8 mouse cellular contexts compared by ENCODE assay signal in the genomic region with DNA sequence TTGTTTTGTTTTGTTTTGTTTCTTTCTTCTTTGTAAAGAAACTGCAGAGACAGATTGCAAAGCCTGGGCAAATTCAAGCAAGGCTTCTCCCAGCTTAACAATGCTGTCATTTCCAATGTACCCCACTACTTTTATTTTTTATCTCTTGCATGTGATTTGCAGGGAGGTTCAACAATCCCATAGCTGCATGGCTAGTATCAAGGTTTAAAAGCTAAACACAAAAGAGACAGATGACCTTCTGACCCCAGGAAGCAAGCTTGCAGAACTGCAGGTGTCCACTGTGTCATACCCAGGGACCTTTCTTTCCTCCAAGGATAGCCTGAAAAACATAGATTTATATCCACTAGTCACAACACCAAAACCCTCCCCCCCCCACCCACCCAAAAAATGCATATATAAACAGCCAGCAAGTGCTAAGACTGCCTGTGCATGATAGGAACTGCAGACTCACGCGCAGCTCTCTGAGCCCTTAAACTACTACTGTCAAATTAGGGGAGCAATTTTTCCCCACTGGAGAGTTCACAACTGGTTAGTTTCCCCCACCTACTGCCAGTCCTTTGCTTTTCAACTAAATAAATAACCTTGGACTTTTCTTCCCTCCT.
DNase-seq lines count a peak whose midpoint lies in the region; ATAC-seq and TF ChIP-seq lines count a peak whose summit lies in the region.

No protein-coding gene starts in this region.

- no peak for DNase-seq in left cerebral cortex, adult 2 months (ENCODE audit: extremely low spot score in 1 of 2, low spot score in 2 of 2)
- no peak for DNase-seq in left cerebral cortex, adult 9 months (ENCODE audit: low spot score in 2 of 2)
- DNase-seq in limb, embryonic 11.5 days (ENCODE audit: low spot score) = peak; percentile 22
- no peak for DNase-seq in urinary bladder, adult 18-20 months (ENCODE audit: low spot score in 2 of 2)
- DNase-seq in kidney, postnatal 4 days = no peak

- H3K9me3 ChIP-seq in forebrain, embryonic 13.5 days (replicated peaks) = no peaks in the 10 kb centered on the region
- H3K9me3 ChIP-seq in limb, embryonic 11.5 days (ENCODE audit: control insufficient read depth, low read length) = no peaks in the 10 kb centered on the region
- H3K9me3 ChIP-seq in neural tube, embryonic 15.5 days (replicated peaks) = no peaks in the 10 kb centered on the region

- H3K27me3 ChIP-seq in forebrain, embryonic 13.5 days = no peaks in the 10 kb centered on the region
- H3K27me3 ChIP-seq in limb, embryonic 11.5 days (ENCODE audit: control insufficient read depth, insufficient read depth, low read length) = no peaks in the 10 kb centered on the region
- no peaks in the 10 kb centered on the region for H3K27me3 ChIP-seq in neural tube, embryonic 15.5 days (replicated peaks)

- peak overlapping the region; percentile 95 for H3K4me2 ChIP-seq in forebrain, embryonic 13.5 days
- no peak overlapping the region; the same call in 1 of the 2 replicates for H3K4me2 ChIP-seq in limb, embryonic 11.5 days (ENCODE audit: low read depth, severe bottlenecking)
- H3K4me2 ChIP-seq in neural tube, embryonic 15.5 days = peak overlapping the region; percentile 93

- H3K36me3 ChIP-seq in forebrain, embryonic 13.5 days (ENCODE audit: poor library complexity, severe bottlenecking) = no peaks in the 10 kb centered on the region
- H3K36me3 ChIP-seq in limb, embryonic 11.5 days (ENCODE audit: control insufficient read depth, insufficient read depth, low read length) = no peaks in the 10 kb centered on the region
- no peaks in the 10 kb centered on the region for H3K36me3 ChIP-seq in neural tube, embryonic 15.5 days

- no peak for ATAC-seq in forebrain, embryonic 13.5 days
- ATAC-seq in limb, embryonic 11.5 days (ENCODE audit: insufficient number of reproducible peaks, low FRiP score, low TSS enrichment, low read depth) = no peak
- no peak for ATAC-seq in neural tube, embryonic 15.5 days (ENCODE audit: low FRiP score)
- no peak for ATAC-seq in erythroblast, adult 5-6 weeks (replicated peaks; ENCODE audit: low FRiP score, poor library complexity, severe bottlenecking)

- peak overlapping the region; percentile 100 for H3K9ac ChIP-seq in forebrain, embryonic 13.5 days
- H3K9ac ChIP-seq in limb, embryonic 11.5 days (ENCODE audit: low read length) = no peak overlapping the region
- H3K9ac ChIP-seq in neural tube, embryonic 15.5 days (replicated peaks) = peak overlapping the region; percentile 32; the same call in 1 of the 2 replicates

- no peak for TF ChIP-seq CTCF in left cerebral cortex, adult 2 months (IDR thresholded peaks at IDR 0.05)

- H3K4me1 ChIP-seq in forebrain, embryonic 13.5 days = peaks cover 52% of the 10 kb centered on the region
- H3K4me1 ChIP-seq in limb, embryonic 11.5 days (ENCODE audit: control insufficient read depth, insufficient read depth, low read length) = peaks cover 40% of the 10 kb centered on the region
- peaks cover 40% of the 10 kb centered on the region for H3K4me1 ChIP-seq in neural tube, embryonic 15.5 days

- intact Hi-C loops in left cerebral cortex, adult 2 months (cut with DNase I) = loop anchor here (5.0 to 10.0 kb wide), 2 partner anchors 207 to 764 kb away; no protein-coding TSS in a partner anchor

- H3K27ac ChIP-seq in left cerebral cortex, adult 2 months = peak overlapping the region; percentile 84
- H3K27ac ChIP-seq in forebrain, embryonic 13.5 days = peak overlapping the region; percentile 100
- H3K27ac ChIP-seq in limb, embryonic 11.5 days (replicated peaks; ENCODE audit: low read depth, low read length) = peak overlapping the region; percentile 10; the same call in 1 of the 2 replicates
- H3K27ac ChIP-seq in neural tube, embryonic 15.5 days (replicated peaks) = peak overlapping the region; percentile 65

- no peak overlapping the region; the same call in 1 of the 2 replicates for H3K4me3 ChIP-seq in left cerebral cortex, adult 2 months
- peak overlapping the region; percentile 96 for H3K4me3 ChIP-seq in forebrain, embryonic 13.5 days
- no peak overlapping the region for H3K4me3 ChIP-seq in limb, embryonic 11.5 days (ENCODE audit: low read depth, low read length)
- peak overlapping the region; percentile 73 for H3K4me3 ChIP-seq in neural tube, embryonic 15.5 days (replicated peaks)

- 10% methylated on average over 2 of the region's 2 CpGs for WGBS in forebrain, embryonic 13.5 days
- WGBS in limb, embryonic 11.5 days = 23% methylated on average over 2 of the region's 2 CpGs
- 16% methylated on average over 2 of the region's 2 CpGs for WGBS in neural tube, embryonic 15.5 days

Comparison
In these comparisons a context has a peak if more than half of its experiments do, and no peak if none do; other contexts are left out.
1. H3K27ac ChIP-seq: peak in every context shown above with its lines; median percentile 100 in forebrain, embryonic 13.5 days; 84 in left cerebral cortex, adult 2 months; 65 in neural tube, embryonic 15.5 days; 10 in limb, embryonic 11.5 days.
2. H3K4me3 ChIP-seq: peak in forebrain, embryonic 13.5 days (single experiment) and neural tube, embryonic 15.5 days (single experiment); none in left cerebral cortex, adult 2 months (single experiment) and limb, embryonic 11.5 days (single experiment).